11 mouse cellular contexts compared by ENCODE assay signal in genomic region chr9:84319338-84319737, GRCm38 (mm10).
"Had no signal": no experiment of that assay in that cellular context is flagged by ENCODE, and none has a peak within 500 bp of the region (broad histone marks: within the 10 kb centered on the region; RNA-seq: fewer than 3 reads in every experiment).

No protein-coding gene starts in this region.

- H3K36me3 ChIP-seq: kidney, embryonic 15.5 days; liver, embryonic 15.5 days had no signal

- H3K4me1 ChIP-seq: kidney, embryonic 15.5 days; liver, embryonic 15.5 days had no signal

- H3K27me3 ChIP-seq: kidney, embryonic 15.5 days; liver, embryonic 15.5 days had no signal

- ATAC-seq: lung, postnatal 0 days had no signal

- H3K4me2 ChIP-seq: kidney, embryonic 15.5 days; liver, embryonic 11.5 days; liver, embryonic 15.5 days had no signal

- H3K4me3 ChIP-seq: kidney, embryonic 15.5 days; liver, embryonic 15.5 days had no signal

- H3K9me3 ChIP-seq: kidney, embryonic 15.5 days; liver, embryonic 15.5 days had no signal

- H3K27ac ChIP-seq: kidney, embryonic 15.5 days; liver, embryonic 15.5 days had no signal

- H3K9ac ChIP-seq: kidney, embryonic 15.5 days; liver, embryonic 15.5 days had no signal

- DNase-seq: kidney, adult 2 months; kidney, postnatal 14 days; lung, adult 2 months; lung, postnatal 36 days; right cerebral cortex, adult 18-20 months; right cerebral cortex, postnatal 25 days; thymus, postnatal 36 days had no signal
